Mouse (Mus musculus): Measurements from ENCODE around the gene Bach2. TPM values are rescaled to one million over a fixed set of nuclear protein-coding genes. Genes with fewer than 3 reads are reported as not detected.
A peak's percentile ranks its signal among the peaks of the same experiment; 100 is the strongest.

Gene Bach2
- polyA plus RNA-seq, 1 experiment from 2014 or later, result 27.4 TPM

DNA sequence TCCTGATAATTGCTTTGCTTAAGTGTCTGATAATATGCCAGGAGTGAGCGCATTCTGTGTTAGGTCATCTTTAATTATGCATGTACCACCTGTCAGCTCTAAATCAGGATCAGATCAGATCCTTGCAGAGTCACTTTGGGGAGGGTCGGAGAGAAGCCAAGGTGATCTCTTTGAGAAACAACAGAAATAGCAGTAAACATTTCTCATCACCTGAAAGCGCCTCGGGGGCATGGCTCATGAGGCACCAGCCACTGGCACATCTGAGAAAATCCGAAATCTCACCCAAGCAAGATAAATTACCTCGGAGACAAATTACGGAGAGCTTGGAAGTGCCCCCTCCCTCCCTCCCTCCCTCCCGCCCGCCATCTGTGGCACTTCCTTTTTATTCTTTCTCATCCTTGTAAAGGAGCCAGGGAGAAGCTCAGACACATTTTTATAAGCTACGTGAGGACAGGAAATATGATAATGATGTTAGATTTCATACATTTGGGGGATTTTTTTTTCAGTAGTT is 193.7 kb downstream of the Bach2 start:
- peaks cover 59% of the 10 kb centered on the region for H3K4me1 ChIP-seq (replicated peaks)
- no peak overlapping the region for H3K4me3 ChIP-seq
- WGBS, result 16% methylated on average over 10 of the region's 10 CpGs
- no peaks in the 10 kb centered on the region for H3K27me3 ChIP-seq
- peak overlapping the region; percentile 26; the same call in 1 of the 2 replicates for H3K4me2 ChIP-seq
- H3K36me3 ChIP-seq, result no peaks in the 10 kb centered on the region
- ATAC-seq (ENCODE audit: low FRiP score, low read depth), result peak; percentile 14; the same call in 1 of the 2 replicates
- H3K9me3 ChIP-seq, result no peaks in the 10 kb centered on the region
- H3K9ac ChIP-seq, result no peak overlapping the region
- peak overlapping the region; percentile 56; the same call in 1 of the 2 replicates for H3K27ac ChIP-seq (replicated peaks)

DNA sequence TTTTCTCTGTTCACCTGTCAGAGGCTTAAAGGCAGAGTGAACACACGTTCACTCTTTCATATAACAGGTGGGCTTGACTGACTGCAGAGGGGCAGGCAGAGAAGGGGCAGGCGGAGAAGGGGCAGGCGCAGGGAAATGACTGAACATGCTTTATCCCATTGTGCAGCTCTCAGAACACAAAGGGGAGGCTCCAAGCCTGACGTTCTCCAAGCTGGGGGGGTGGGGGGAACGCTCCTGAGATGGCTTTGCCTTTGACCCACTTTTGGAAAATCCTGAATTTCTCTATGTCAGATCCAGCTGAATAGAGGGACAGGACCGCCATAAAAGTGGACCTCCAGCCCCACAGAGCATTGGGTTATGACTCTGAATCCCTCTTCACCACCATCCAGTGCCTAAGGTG is 194.3 kb downstream of the Bach2 start:
- Histone ChIP-seq H3K36me3 (no peaks in the 10 kb centered on the region), H3K9ac (no peak overlapping the region), H3K9me3 (no peaks in the 10 kb centered on the region), H3K4me1 (replicated peaks) (peaks cover 53% of the 10 kb centered on the region), H3K4me2 (peak overlapping the region; percentile 26; the same call in 1 of the 2 replicates), H3K27ac (replicated peaks) (peak overlapping the region; percentile 46), H3K27me3 (no peaks in the 10 kb centered on the region), H3K4me3 (no peak overlapping the region)
- no peak for ATAC-seq (ENCODE audit: low FRiP score, low read depth)
- WGBS, result 21% methylated on average over 6 of the region's 6 CpGs

DNA sequence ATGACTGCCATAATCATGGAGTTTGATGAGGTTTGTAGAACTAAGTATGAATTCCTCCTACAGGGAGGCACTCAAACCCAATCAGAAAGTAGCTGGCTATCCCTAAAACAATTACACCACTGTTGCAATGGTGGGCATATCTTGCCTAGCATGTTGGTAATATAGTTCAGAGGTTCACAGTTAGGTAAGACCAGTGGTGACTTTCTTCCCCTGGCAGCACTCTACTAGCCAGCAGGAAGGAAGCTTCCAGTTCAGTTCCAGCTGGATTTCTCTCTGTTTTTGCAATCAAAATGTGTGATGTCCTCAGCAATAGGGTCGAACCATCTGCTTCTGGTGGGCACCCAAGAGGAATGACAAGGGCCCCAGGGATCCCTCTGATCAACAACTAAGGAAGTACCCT is 196.0 kb downstream of the Bach2 start:
- no peak overlapping the region for H3K27ac ChIP-seq (replicated peaks)
- H3K9me3 ChIP-seq, result no peaks in the 10 kb centered on the region
- H3K4me1 ChIP-seq (replicated peaks), result peaks cover 36% of the 10 kb centered on the region
- 88% methylated on average over 1 of the region's 1 CpGs for WGBS
- H3K4me3 ChIP-seq, result no peak overlapping the region
- H3K4me2 ChIP-seq, result no peak overlapping the region
- no peaks in the 10 kb centered on the region for H3K27me3 ChIP-seq
- no peak for ATAC-seq (ENCODE audit: low FRiP score, low read depth)
- no peaks in the 10 kb centered on the region for H3K36me3 ChIP-seq
- no peak overlapping the region for H3K9ac ChIP-seq

DNA sequence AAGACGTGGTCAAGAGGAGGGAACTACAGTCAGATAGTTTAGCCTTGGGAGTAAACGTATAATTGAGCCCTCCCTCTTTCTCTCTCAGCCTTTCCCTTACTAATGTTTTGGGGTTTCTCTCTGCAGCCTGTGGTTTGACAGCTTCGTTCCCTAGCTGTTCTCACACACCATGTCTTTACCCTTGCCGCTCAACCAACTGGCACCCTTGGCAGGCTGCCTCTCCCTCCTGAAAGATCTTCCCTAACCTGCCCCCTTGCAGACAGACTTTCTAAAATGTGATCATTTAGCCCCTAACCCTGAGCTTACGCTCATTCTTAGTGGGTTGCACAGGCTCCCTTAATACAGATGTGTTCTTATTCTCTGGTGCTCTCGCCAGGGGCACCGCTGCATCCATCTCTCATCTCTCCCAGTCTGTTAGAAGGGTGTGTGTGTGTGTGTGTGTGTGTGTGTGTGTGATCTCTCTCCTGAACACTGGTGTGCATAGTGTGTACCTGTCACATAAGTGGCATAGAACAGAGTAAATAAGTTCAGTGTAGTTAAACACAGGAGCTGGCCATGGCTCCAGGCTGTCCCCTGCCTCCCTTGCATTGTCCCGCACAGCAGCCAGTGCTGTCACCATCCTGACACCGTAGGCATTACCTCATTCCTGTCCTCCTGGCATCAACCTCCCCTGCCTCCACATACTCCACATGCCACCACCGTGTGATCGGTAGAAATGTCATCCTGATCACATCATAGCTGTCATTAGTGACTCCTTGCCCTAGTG is 201.6 kb downstream of the Bach2 start:
- no peaks in the 10 kb centered on the region for H3K9me3 ChIP-seq
- ATAC-seq (ENCODE audit: low FRiP score, low read depth), result peak; percentile 52
- H3K36me3 ChIP-seq, result no peaks in the 10 kb centered on the region
- WGBS, result 64% methylated on average over 11 of the region's 11 CpGs
- H3K9ac ChIP-seq, result no peak overlapping the region
- H3K27ac ChIP-seq (replicated peaks), result no peak overlapping the region
- H3K4me3 ChIP-seq, result no peak overlapping the region
- no peak overlapping the region for H3K4me2 ChIP-seq
- no peaks in the 10 kb centered on the region for H3K27me3 ChIP-seq
- 0 out of 2 replicates have a peak, but pooled peaks cover 9% of the 10 kb centered on the region for H3K4me1 ChIP-seq (replicated peaks)

DNA sequence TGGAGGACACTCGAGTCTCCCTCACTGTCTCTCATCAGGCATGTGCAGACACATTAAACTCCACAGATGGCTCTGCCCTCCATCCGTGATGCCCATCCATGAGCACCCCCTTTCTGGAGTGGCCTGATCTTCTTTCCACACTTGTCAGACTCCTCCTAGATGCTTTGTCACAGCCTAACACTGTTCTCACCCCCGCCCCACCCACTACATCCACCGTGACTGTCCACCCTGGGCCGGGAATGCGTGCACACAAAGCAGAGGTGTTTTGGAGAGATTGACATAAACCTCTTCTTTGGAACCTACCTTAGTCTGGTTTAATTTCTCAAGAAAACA is 202.1 kb downstream of the Bach2 start:
- Histone ChIP-seq H3K4me1 (replicated peaks) (0 out of 2 replicates have a peak, but pooled peaks cover 9% of the 10 kb centered on the region), H3K27ac (replicated peaks) (no peak overlapping the region), H3K27me3 (no peaks in the 10 kb centered on the region), H3K36me3 (no peaks in the 10 kb centered on the region), H3K4me3 (no peak overlapping the region), H3K4me2 (no peak overlapping the region), H3K9ac (no peak overlapping the region), H3K9me3 (no peaks in the 10 kb centered on the region)
- ATAC-seq (ENCODE audit: low FRiP score, low read depth), result peak; percentile 55
- WGBS, result 84% methylated on average over 6 of the region's 6 CpGs

DNA sequence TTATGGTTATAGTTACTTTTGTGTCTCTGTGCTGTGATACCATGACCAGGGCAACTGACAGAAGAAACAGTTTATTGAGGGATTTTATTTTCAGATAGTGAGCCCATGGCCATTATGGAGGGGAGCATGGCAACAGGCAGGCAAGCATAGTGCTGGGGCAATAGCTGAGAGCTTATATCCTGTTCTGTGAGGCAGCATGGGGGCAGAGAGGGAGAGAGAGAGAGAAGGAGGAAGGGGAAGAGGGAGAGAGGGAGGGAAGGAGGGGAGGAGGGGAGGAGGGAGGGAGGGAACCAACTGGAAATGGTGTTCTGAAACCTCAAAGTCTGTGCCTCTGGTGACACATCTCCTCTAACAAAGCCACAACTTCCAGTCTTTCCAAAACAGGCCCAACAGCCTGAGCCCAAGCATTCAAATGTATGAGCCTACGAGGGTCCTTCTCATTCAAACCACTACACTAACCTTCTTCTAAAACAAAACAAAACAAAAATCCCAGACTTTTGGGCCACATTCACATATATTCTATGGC is 206.1 kb downstream of the Bach2 start:
- Histone ChIP-seq H3K9me3 (no peaks in the 10 kb centered on the region), H3K4me1 (replicated peaks) (0 out of 2 replicates have a peak, but pooled peaks cover 7% of the 10 kb centered on the region), H3K9ac (no peak overlapping the region), H3K4me2 (no peak overlapping the region), H3K27ac (replicated peaks) (no peak overlapping the region), H3K36me3 (no peaks in the 10 kb centered on the region), H3K27me3 (no peaks in the 10 kb centered on the region), H3K4me3 (no peak overlapping the region)
- 97% methylated on average over 1 of the region's 1 CpGs for WGBS
- no peak for ATAC-seq (ENCODE audit: low FRiP score, low read depth)

DNA sequence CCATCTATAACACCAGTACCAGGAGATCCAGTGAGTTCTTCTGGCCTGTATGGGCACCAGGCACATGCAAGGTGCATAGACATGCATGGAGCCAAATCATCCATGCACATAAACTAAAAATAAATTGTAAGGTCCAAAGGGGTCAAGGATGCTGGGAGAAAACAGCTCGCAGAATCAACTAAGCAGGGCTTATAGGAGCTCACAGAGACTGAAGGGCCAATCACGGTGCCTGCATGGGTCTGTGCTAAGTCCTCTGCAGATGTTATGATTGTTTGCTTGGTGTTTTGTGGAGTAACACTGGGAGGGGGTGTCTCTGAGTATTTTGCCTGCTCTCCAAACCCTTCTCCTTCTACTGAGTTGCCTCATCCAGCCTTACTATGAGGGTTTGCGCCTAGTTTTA is 209.2 kb downstream of the Bach2 start:
- Histone ChIP-seq H3K27me3 (no peaks in the 10 kb centered on the region), H3K4me1 (replicated peaks) (no peaks in the 10 kb centered on the region), H3K4me2 (no peak overlapping the region), H3K27ac (replicated peaks) (no peak overlapping the region), H3K4me3 (no peak overlapping the region), H3K9me3 (no peaks in the 10 kb centered on the region), H3K36me3 (no peaks in the 10 kb centered on the region), H3K9ac (no peak overlapping the region)
- 94% methylated on average over 3 of the region's 3 CpGs for WGBS
- no peak for ATAC-seq (ENCODE audit: low FRiP score, low read depth)

DNA sequence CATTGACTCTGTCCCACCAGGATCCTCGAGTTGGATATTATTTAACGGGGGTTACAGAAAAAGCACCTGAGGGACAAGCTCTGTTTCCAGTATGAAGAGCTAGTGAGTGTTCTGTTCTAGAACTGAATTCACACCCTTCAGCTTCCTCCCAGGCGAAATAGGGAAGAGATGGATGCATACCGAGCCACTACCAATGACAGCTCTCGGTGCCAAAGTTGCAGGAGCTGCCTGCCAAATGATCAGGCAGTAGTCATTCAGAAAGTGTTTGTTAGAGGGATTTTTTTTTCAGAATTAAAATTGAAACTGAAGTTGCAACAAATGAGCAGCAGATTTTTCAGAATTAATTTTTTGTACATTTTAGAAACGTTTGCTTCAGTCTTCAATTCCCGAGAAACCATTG is 223.4 kb downstream of the Bach2 start:
- Histone ChIP-seq H3K9ac (no peak overlapping the region), H3K27ac (replicated peaks) (no peak overlapping the region), H3K4me2 (no peak overlapping the region), H3K9me3 (no peaks in the 10 kb centered on the region), H3K27me3 (no peaks in the 10 kb centered on the region), H3K4me1 (replicated peaks) (no peaks in the 10 kb centered on the region), H3K36me3 (0 out of 2 replicates have a peak, but pooled peaks cover 2% of the 10 kb centered on the region), H3K4me3 (no peak overlapping the region)
- 79% methylated on average over 7 of the region's 7 CpGs for WGBS
- no peak for ATAC-seq (ENCODE audit: low FRiP score, low read depth)

DNA sequence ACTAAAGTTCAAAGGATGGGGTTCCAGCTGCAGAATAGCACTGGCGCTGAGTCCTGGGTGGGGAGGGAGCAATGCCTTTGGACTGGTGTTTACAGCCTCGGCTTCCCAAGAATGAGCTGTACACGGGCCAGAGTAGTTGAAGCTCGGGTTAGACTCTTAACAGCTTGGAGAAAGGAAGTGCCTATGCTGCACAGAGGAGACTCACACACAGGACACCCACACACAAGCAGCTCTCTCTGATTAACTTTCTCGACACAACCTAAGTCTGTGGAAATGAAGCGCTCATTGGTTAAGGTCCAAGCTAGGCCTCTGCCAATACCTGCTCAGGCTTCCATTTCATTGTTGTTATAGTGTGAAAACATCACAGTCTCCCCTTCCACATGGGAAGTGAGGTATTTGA is 224.5 kb downstream of the Bach2 start:
- H3K36me3 ChIP-seq, result no peaks in the 10 kb centered on the region
- H3K4me2 ChIP-seq, result no peak overlapping the region
- no peaks in the 10 kb centered on the region for H3K9me3 ChIP-seq
- no peaks in the 10 kb centered on the region for H3K27me3 ChIP-seq
- H3K9ac ChIP-seq, result no peak overlapping the region
- H3K4me3 ChIP-seq, result no peak overlapping the region
- no peak overlapping the region for H3K27ac ChIP-seq (replicated peaks)
- H3K4me1 ChIP-seq (replicated peaks), result no peaks in the 10 kb centered on the region
- WGBS, result 94% methylated on average over 6 of the region's 6 CpGs
- no peak for ATAC-seq (ENCODE audit: low FRiP score, low read depth)

DNA sequence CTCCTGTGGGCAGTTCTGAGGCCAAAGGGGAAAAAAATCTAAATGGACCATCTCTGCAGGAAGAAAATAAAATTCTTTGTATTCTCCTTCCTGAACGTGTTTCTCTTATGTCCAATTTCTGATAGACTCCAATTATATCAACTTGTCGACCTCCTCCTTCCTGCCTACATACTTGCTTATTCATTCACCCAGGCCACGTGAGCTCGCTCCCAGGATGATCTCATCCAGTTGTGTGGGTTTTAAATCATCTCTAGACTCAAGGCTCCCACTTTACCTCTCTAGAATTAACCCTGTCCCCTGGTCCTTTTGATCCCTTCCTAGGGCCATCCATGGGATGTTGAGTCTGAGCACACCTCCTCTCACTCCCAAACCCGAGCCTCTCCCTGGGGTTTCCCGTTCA is 225.9 kb downstream of the Bach2 start:
- Histone ChIP-seq H3K9me3 (no peaks in the 10 kb centered on the region), H3K4me1 (replicated peaks) (no peaks in the 10 kb centered on the region), H3K9ac (no peak overlapping the region), H3K4me3 (no peak overlapping the region), H3K27ac (replicated peaks) (no peak overlapping the region), H3K27me3 (no peaks in the 10 kb centered on the region), H3K36me3 (no peaks in the 10 kb centered on the region), H3K4me2 (no peak overlapping the region)
- no peak for ATAC-seq (ENCODE audit: low FRiP score, low read depth)
- 82% methylated on average over 6 of the region's 6 CpGs for WGBS

DNA sequence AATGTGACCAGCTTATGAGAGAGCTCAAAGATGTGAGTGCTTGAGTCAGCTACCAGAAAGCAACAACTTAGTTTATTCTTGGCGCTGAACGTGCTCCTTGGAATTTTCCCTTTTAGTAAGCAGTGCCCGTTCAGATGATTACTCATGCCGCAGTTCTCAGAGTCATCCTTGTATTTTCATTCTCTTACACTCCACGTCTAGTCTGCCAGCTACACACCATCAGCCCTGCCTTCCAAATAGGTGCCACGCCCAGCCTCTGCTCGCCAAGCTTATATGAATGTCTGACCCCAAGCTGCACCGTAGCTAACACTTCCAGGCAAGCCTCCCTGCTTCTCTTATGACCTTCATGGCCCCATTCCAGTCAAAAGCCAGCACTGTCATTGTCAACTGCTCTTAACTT is 227.4 kb downstream of the Bach2 start:
- Histone ChIP-seq H3K27me3 (no peaks in the 10 kb centered on the region), H3K36me3 (no peaks in the 10 kb centered on the region), H3K27ac (replicated peaks) (no peak overlapping the region), H3K9ac (no peak overlapping the region), H3K4me2 (no peak overlapping the region), H3K4me1 (replicated peaks) (no peaks in the 10 kb centered on the region), H3K9me3 (no peaks in the 10 kb centered on the region), H3K4me3 (no peak overlapping the region)
- 77% methylated on average over 8 of the region's 8 CpGs for WGBS
- no peak for ATAC-seq (ENCODE audit: low FRiP score, low read depth)

DNA sequence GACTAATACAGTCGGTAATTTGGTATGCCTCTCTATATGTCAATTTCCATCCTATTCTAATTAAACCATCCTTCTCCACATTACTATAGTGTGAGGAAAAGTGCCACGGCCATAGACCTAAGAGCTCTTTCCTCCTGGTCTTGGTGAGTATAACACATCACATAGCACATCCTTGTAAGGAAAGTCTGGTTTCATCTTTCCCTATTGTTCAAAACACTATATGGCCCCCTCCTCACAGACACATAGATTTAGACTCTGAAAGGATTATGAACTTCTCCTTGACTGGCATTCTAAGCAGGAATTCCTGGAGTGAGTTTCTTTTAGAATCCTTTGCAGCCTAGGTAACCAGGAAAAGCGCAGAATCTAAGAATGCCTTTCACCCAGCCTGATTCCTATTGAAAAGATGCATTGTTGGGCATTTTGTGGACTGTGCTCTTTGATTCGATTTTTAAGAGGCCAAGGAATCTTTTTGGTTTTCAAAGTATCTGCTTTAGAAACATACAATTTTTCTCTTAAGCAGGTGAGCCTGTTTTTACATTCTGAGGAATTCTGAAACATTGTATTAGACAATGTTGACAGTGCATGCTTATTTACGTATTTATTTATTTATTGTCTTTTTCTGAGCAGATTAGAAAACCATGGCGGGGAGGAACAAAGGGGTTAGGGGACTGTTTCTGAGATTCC is 239.5 kb downstream of the Bach2 start:
- Histone ChIP-seq H3K4me3 (no peak overlapping the region), H3K27me3 (no peaks in the 10 kb centered on the region), H3K4me1 (replicated peaks) (peaks cover 47% of the 10 kb centered on the region), H3K9me3 (no peaks in the 10 kb centered on the region), H3K9ac (no peak overlapping the region), H3K4me2 (no peak overlapping the region), H3K27ac (replicated peaks) (peak overlapping the region; percentile 48; the same call in 1 of the 2 replicates), H3K36me3 (no peaks in the 10 kb centered on the region)
- WGBS, result 33% methylated on average over 6 of the region's 6 CpGs
- no peak for ATAC-seq (ENCODE audit: low FRiP score, low read depth)
